8 mouse cellular contexts compared by ENCODE assay signal in the genomic region with DNA sequence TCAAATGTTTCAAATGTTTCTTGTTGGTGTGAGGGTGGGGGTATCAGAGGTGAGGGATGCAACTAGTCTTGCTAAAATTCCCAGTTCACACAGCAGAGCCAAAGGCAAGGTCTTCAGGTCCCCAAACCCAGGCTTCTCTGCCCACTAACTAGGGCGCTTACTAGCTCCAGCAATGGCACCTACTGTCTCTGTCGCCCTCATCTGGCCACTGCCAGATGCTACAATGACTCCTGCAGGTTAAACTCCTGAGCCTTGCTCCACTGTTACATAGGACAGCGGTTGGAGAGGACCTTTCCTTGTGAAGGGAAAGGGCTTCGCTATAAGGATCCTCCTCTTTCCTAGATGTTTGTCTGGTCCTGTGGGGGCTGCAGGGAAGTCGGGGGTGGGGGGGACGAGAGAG. TPM values are rescaled to one million over a fixed set of nuclear protein-coding genes. Genes with fewer than 3 reads are reported as not detected.
DNase-seq lines count a peak whose midpoint lies in the region; ATAC-seq and TF ChIP-seq lines count a peak whose summit lies in the region.

No protein-coding gene starts in this region.

- peak; percentile 93 for TF ChIP-seq CTCF in left cerebral cortex, adult 2 months (IDR thresholded peaks at IDR 0.05)
- TF ChIP-seq CTCF in intestine, postnatal 0 days (IDR thresholded peaks at IDR 0.05; ENCODE audit: low read depth): peak; percentile 98

- DNase-seq in left cerebral cortex, adult 2 months (ENCODE audit: extremely low spot score in 1 of 2, low spot score in 2 of 2): peak; percentile 60 to 68
- DNase-seq in left cerebral cortex, adult 8-10 months (ENCODE audit: low spot score in 2 of 2): no peak
- peak; percentile 53 for DNase-seq in T-cell, adult 2 months (ENCODE audit: low spot score)
- peak; percentile 77 for DNase-seq in embryo, embryonic 11 days
- peak; percentile 83 for DNase-seq in retina, embryonic 14.5 days (ENCODE audit: low spot score)
- peak; percentile 63 for DNase-seq in urinary bladder, postnatal 25 days (ENCODE audit: low spot score)

- ATAC-seq in intestine, postnatal 0 days: peak; percentile 53; the same call in 1 of the 2 replicates
- peak; percentile 48; the same call in 1 of the 2 replicates for ATAC-seq in liver, embryonic 12.5 days

- no peaks in the 10 kb centered on the region for H3K27me3 ChIP-seq in intestine, postnatal 0 days (replicated peaks; ENCODE audit: control insufficient read depth, insufficient read depth, low read length)
- H3K27me3 ChIP-seq in liver, embryonic 12.5 days (replicated peaks): no peaks in the 10 kb centered on the region

- no peak overlapping the region for H3K4me2 ChIP-seq in intestine, postnatal 0 days (replicated peaks; ENCODE audit: low read depth)
- peak overlapping the region; percentile 52 for H3K4me2 ChIP-seq in liver, embryonic 12.5 days

- no peaks in the 10 kb centered on the region for H3K4me1 ChIP-seq in intestine, postnatal 0 days (replicated peaks; ENCODE audit: control insufficient read depth, insufficient read depth, low read length)
- peaks cover 23% of the 10 kb centered on the region for H3K4me1 ChIP-seq in liver, embryonic 12.5 days

- no peaks in the 10 kb centered on the region for H3K36me3 ChIP-seq in intestine, postnatal 0 days (ENCODE audit: control insufficient read depth, insufficient read depth)
- no peaks in the 10 kb centered on the region for H3K36me3 ChIP-seq in liver, embryonic 12.5 days

- H3K27ac ChIP-seq in left cerebral cortex, adult 2 months: no peak overlapping the region
- no peak overlapping the region for H3K27ac ChIP-seq in intestine, postnatal 0 days (ENCODE audit: low read depth, low read length)
- no peak overlapping the region for H3K27ac ChIP-seq in liver, embryonic 12.5 days

- H3K9ac ChIP-seq in intestine, postnatal 0 days (ENCODE audit: low read depth, low read length): no peak overlapping the region
- no peak overlapping the region for H3K9ac ChIP-seq in liver, embryonic 12.5 days

- H3K4me3 ChIP-seq in left cerebral cortex, adult 2 months: no peak overlapping the region
- H3K4me3 ChIP-seq in intestine, postnatal 0 days (ENCODE audit: low read depth, low read length): no peak overlapping the region
- no peak overlapping the region for H3K4me3 ChIP-seq in liver, embryonic 12.5 days

- intact Hi-C loops in left cerebral cortex, adult 2 months (cut with DNase I): loop anchor here (2.0 kb wide), 1 partner anchor 430 kb away; no protein-coding TSS in a partner anchor

- 8% methylated on average over 6 of the region's 6 CpGs for WGBS in intestine, postnatal 0 days
- WGBS in liver, embryonic 12.5 days (ENCODE audit: insufficient replicate concordance): 8% methylated on average over 6 of the region's 6 CpGs

- H3K9me3 ChIP-seq in intestine, postnatal 0 days (ENCODE audit: control insufficient read depth): no peaks in the 10 kb centered on the region
- H3K9me3 ChIP-seq in liver, embryonic 12.5 days (replicated peaks): no peaks in the 10 kb centered on the region

RNA-seq across cellular contexts. Expression of gene P2rx1, which starts 2.1 kb away (rescaled TPM):
- total RNA-seq in left cerebral cortex, adult 2 months (2021): under 1 TPM; 0.20 to 0.40 TPM
- total RNA-seq in left cerebral cortex, adult 8-10 months (2022): under 1 TPM; 0.21 to 0.89 (median 0.41) TPM
- polyA plus RNA-seq in intestine, postnatal 0 days (2015; fragmentation: Nextera tagmentation; extraction: Ambion mirVana): 3.4 and 4.1 TPM in 2 replicates
- polyA plus RNA-seq in liver, embryonic 12.5 days (2016; fragmentation: Nextera tagmentation; extraction: Ambion mirVana): 12.7 and 15.0 TPM in 2 replicates

RNA-seq across cellular contexts. Expression of gene Camkk1, which starts 17.8 kb away (rescaled TPM):
- 100 to 1,000 TPM; 118 to 126 TPM for total RNA-seq in left cerebral cortex, adult 2 months (2021)
- 100 to 1,000 TPM; 107 to 111 (median 108) TPM for total RNA-seq in left cerebral cortex, adult 8-10 months (2022)
- polyA plus RNA-seq in intestine, postnatal 0 days (2015; fragmentation: Nextera tagmentation; extraction: Ambion mirVana): 3.2 and 3.5 TPM in 2 replicates
- polyA plus RNA-seq in liver, embryonic 12.5 days (2016; fragmentation: Nextera tagmentation; extraction: Ambion mirVana): 1.8 and 1.9 TPM in 2 replicates

RNA-seq across cellular contexts. Expression of gene Atp2a3, which starts 40.1 kb away (rescaled TPM):
- 1 to 10 TPM; 6.9 to 7.0 TPM for total RNA-seq in left cerebral cortex, adult 2 months (2021)
- total RNA-seq in left cerebral cortex, adult 8-10 months (2022): 1 to 10 TPM; 6.5 to 8.0 (median 7.1) TPM
- 16.2 and 16.7 TPM in 2 replicates for polyA plus RNA-seq in intestine, postnatal 0 days (2015; fragmentation: Nextera tagmentation; extraction: Ambion mirVana)
- 17.5 and 18.9 TPM in 2 replicates for polyA plus RNA-seq in liver, embryonic 12.5 days (2016; fragmentation: Nextera tagmentation; extraction: Ambion mirVana)

RNA-seq across cellular contexts. Expression of gene Ncbp3, which starts 46.6 kb away (rescaled TPM):
- 10 to 100 TPM; 10.3 to 10.7 TPM for total RNA-seq in left cerebral cortex, adult 2 months (2021)
- 1 to 10 TPM; 8.4 to 9.4 (median 9.2) TPM for total RNA-seq in left cerebral cortex, adult 8-10 months (2022)
- polyA plus RNA-seq in intestine, postnatal 0 days (2015; fragmentation: Nextera tagmentation; extraction: Ambion mirVana): 3.4 and 4.6 TPM in 2 replicates
- 7.5 and 7.9 TPM in 2 replicates for polyA plus RNA-seq in liver, embryonic 12.5 days (2016; fragmentation: Nextera tagmentation; extraction: Ambion mirVana)

Comparison
In these comparisons a context has a peak if more than half of its experiments do, and no peak if none do; other contexts are left out.
1. DNase-seq: peak in left cerebral cortex, adult 2 months (2 of 2), T-cell, adult 2 months (single experiment), embryo, embryonic 11 days (single experiment), retina, embryonic 14.5 days (single experiment) and urinary bladder, postnatal 25 days (single experiment); none in left cerebral cortex, adult 8-10 months (0 of 2).